Mouse (Mus musculus) lung, postnatal 0 days (tissue): ENCODE measurements around the gene Grb10. TPM values are rescaled to one million over a fixed set of nuclear protein-coding genes. Genes with fewer than 3 reads are reported as not detected.

Experiments
- ATAC-seq: fragments of 200-750 bp; cut with Nextera tagmentation; 2 replicates; pipeline ENCODE4 v1.8.0; 2017; ENCODE audit warnings: moderate library complexity
- DNase-seq: peaks from one replicate; pipeline ENCODE4 v3.0.0-alpha.2; 2016; ENCODE audit warnings: low spot score
- H3K27ac ChIP-seq: fragments of 300-500 bp; sonication (generic); 2 replicates; pipeline ENCODE4 v1.5.1; 2014; ENCODE audit warnings: antibody characterized with exemption, mild to moderate bottlenecking, low read length, mixed read lengths
- H3K27me3 ChIP-seq: fragments of 300-500 bp; sonication (generic); replicated peaks from 2 replicates; pipeline ENCODE4 v1.6.1; 2014; ENCODE audit warnings: low read length, mixed read lengths; ENCODE audit not compliant: insufficient read depth
- H3K36me3 ChIP-seq: fragments of 300-500 bp; sonication (generic); 2 replicates; pipeline ENCODE4 v1.6.1; 2014; ENCODE audit warnings: low read length, mixed read lengths; ENCODE audit not compliant: insufficient read depth
- H3K4me1 ChIP-seq: fragments of 300-500 bp; sonication (generic); 2 replicates; pipeline ENCODE4 v1.6.1; 2014; ENCODE audit warnings: antibody characterized with exemption, low read depth, low read length, mixed read lengths; ENCODE audit not compliant: insufficient read depth
- H3K4me2 ChIP-seq: fragments of 300-500 bp; sonication (generic); replicated peaks from 2 replicates; pipeline ENCODE4 v1.6.1; 2014; ENCODE audit warnings: low read depth, mild to moderate bottlenecking, low read length, moderate library complexity, mixed read lengths
- H3K4me3 ChIP-seq: fragments of 300-500 bp; sonication (generic); 2 replicates; pipeline ENCODE4 v1.5.1; 2014; ENCODE audit warnings: low read depth, low read length
- H3K9ac ChIP-seq: fragments of 300-500 bp; sonication (generic); replicated peaks from 2 replicates; pipeline ENCODE4 v1.6.1; 2014; ENCODE audit warnings: low read depth, mild to moderate bottlenecking
- H3K9me3 ChIP-seq: fragments of 300-500 bp; sonication (generic); 2 replicates; pipeline ENCODE4 v1.6.1; 2016; ENCODE audit warnings: low read length, mixed read lengths
- CTCF ChIP-seq: IDR thresholded peaks from 2 replicates; pipeline ENCODE4 v1.5.1; 2016; ENCODE audit warnings: antibody characterized with exemption, mild to moderate bottlenecking
- EP300 ChIP-seq: IDR thresholded peaks from 2 replicates; pipeline ENCODE4 v1.6.1; 2016; ENCODE audit warnings: antibody characterized with exemption, mild to moderate bottlenecking, control low read depth
- WGBS: fragments of 180-500 bp; shearing (Covaris S2); extraction: QIAGEN DNeasy Blood & Tissue Kit; methylation state at CpG from one replicate; pipeline ENCODE4 v1.1.7; 2014; 5-methylcytosine and 5-hydroxymethylcytosine counted together
- polyA plus RNA-seq: library from polyadenylated mRNA; unstranded; fragments of >200 nt; fragmentation: Nextera tagmentation; extraction: Ambion mirVana; gene quantifications from 2 replicates; pipeline ENCODE4 v1.2.1, GENCODE M21; 2015

Grb10 gene
- polyA plus RNA-seq, 1 experiment from 2014 or later: 86.9 TPM

- DNase-seq: no peak
- Histone ChIP-seq H3K4me3 (no peak overlapping the region), H3K4me1 (no peaks in the 10 kb centered on the region), H3K36me3 (no peaks in the 10 kb centered on the region; the same call in 1 of the 2 replicates), H3K4me2 (no peak overlapping the region), H3K27me3 (no peaks in the 10 kb centered on the region), H3K27ac (no peak overlapping the region), H3K9me3 (no peaks in the 10 kb centered on the region), H3K9ac (no peak overlapping the region)
- 72% methylated on average over 2 of the region's 2 CpGs for whole genome bisulfite sequencing
- peak; percentile 25; the same call in 1 of the 2 replicates for ATAC-seq
- TF ChIP-seq EP300: no peak
- TF ChIP-seq CTCF: no peak
Observed at GRCm38 (mm10) chr11:11928586-11928985, 109.9 kb downstream of the Grb10 start.

GRCm38 (mm10) chr11:11923900-11924299 is 114.6 kb downstream of the Grb10 start:
- DNase-seq (no peak), ATAC-seq (no peak)
- TF ChIP-seq EP300 (no peak), CTCF (no peak)
- Histone ChIP-seq H3K9ac (no peak overlapping the region), H3K27ac (no peak overlapping the region), H3K4me3 (no peak overlapping the region), H3K4me2 (no peak overlapping the region), H3K4me1 (no peaks in the 10 kb centered on the region), H3K36me3 (no peaks in the 10 kb centered on the region), H3K27me3 (no peaks in the 10 kb centered on the region), H3K9me3 (no peaks in the 10 kb centered on the region)
- 61% methylated on average over 3 of the region's 3 CpGs for WGBS

- 72% methylated on average over 3 of the region's 3 CpGs for WGBS
- no peak for TF ChIP-seq EP300
- TF ChIP-seq CTCF: no peak
- Histone ChIP-seq H3K9ac (no peak overlapping the region), H3K27ac (no peak overlapping the region), H3K4me3 (no peak overlapping the region), H3K36me3 (no peaks in the 10 kb centered on the region), H3K27me3 (no peaks in the 10 kb centered on the region), H3K4me1 (no peaks in the 10 kb centered on the region), H3K9me3 (no peaks in the 10 kb centered on the region), H3K4me2 (no peak overlapping the region)
- no peak for ATAC-seq
- no peak for DNase-seq
Observed at GRCm38 (mm10) chr11:11923345-11923744, 115.1 kb downstream of the Grb10 start.

GRCm38 (mm10) chr11:11922106-11922505 is 116.4 kb downstream of the Grb10 start:
- H3K36me3 ChIP-seq: no peaks in the 10 kb centered on the region
- no peak for ATAC-seq
- H3K4me2 ChIP-seq: no peak overlapping the region
- H3K4me3 ChIP-seq: no peak overlapping the region
- DNase-seq: no peak
- H3K27ac ChIP-seq: no peak overlapping the region
- H3K9ac ChIP-seq: no peak overlapping the region
- TF ChIP-seq EP300 (no peak), CTCF (no peak)
- H3K27me3 ChIP-seq: no peaks in the 10 kb centered on the region
- 78% methylated on average over 2 of the region's 2 CpGs for WGBS
- H3K9me3 ChIP-seq: no peaks in the 10 kb centered on the region
- no peaks in the 10 kb centered on the region for H3K4me1 ChIP-seq

GRCm38 (mm10) chr11:11907703-11908413 is 130.6 kb downstream of the Grb10 start:
- WGBS: 21% methylated on average over 7 of the region's 7 CpGs
- Histone ChIP-seq H3K27me3 (no peaks in the 10 kb centered on the region), H3K27ac (peak overlapping the region; percentile 52; the same call in 1 of the 2 replicates)

GRCm38 (mm10) chr11:11905518-11905917 is 133.0 kb downstream of the Grb10 start:
- ATAC-seq: no peak
- Histone ChIP-seq H3K27ac (no peak overlapping the region), H3K4me3 (no peak overlapping the region), H3K9me3 (no peaks in the 10 kb centered on the region), H3K9ac (no peak overlapping the region), H3K4me2 (no peak overlapping the region), H3K4me1 (no peaks in the 10 kb centered on the region), H3K36me3 (no peaks in the 10 kb centered on the region), H3K27me3 (no peaks in the 10 kb centered on the region)
- TF ChIP-seq EP300: no peak
- TF ChIP-seq CTCF: no peak
- DNase-seq: no peak

More at GRCm38 (mm10) chr11:11907703-11908413, 130.6 kb downstream of the Grb10 start:
- H3K9me3 ChIP-seq: no peaks in the 10 kb centered on the region
- TF ChIP-seq CTCF (no peak), EP300 (no peak)
- no peak overlapping the region for H3K4me3 ChIP-seq
- no peaks in the 10 kb centered on the region for H3K4me1 ChIP-seq
- H3K36me3 ChIP-seq: no peaks in the 10 kb centered on the region
- DNase-seq (peak; percentile 86), ATAC-seq (peak; percentile 62)
- no peak overlapping the region for H3K4me2 ChIP-seq
- no peak overlapping the region for H3K9ac ChIP-seq
